Mouse (Mus musculus): Measurements from ENCODE around the gene Gda.

Gda gene

GRCm38 (mm10) chr19:21384231-21384630 lies 89.0 kb downstream of the Gda start:
- POLR2A ChIA-PET, result no interaction called here

GRCm38 (mm10) chr19:21383491-21384226 lies 89.6 kb downstream of the Gda start:
- ChIA-PET CTCF (interaction anchor here in 2 of 4 experiments (0.6 to 1.3 kb wide), 2 partner anchors 11 to 949 kb away, joined by 3 read pairs; no protein-coding TSS in a partner anchor), POLR2A (no interaction called here)

More at GRCm38 (mm10) chr19:21384231-21384630, 89.0 kb downstream of the Gda start:
- CTCF ChIA-PET, result interaction anchor here in 2 of 4 experiments (0.6 to 1.3 kb wide), 3 partner anchors 12 to 949 kb away, joined by 3 read pairs; no protein-coding TSS in a partner anchor

- CTCF ChIA-PET, result interaction anchor here in 3 of 4 experiments (0.5 to 1.1 kb wide), 3 partner anchors 9 to 366 kb away, joined by 3 to 5 read pairs (median 4); no protein-coding TSS in a partner anchor
- POLR2A ChIA-PET, result no interaction called here
These were observed 91.5 kb downstream of the Gda start for GRCm38 (mm10) chr19:21381696-21382095.

- ChIA-PET CTCF (no interaction called here), POLR2A (no interaction called here)
These were observed 94.0 kb downstream of the Gda start for GRCm38 (mm10) chr19:21379195-21379594.

- ChIA-PET CTCF (no interaction called here), POLR2A (no interaction called here)
These were observed 96.6 kb downstream of the Gda start for GRCm38 (mm10) chr19:21376445-21377218.

- CTCF ChIA-PET, result interaction anchor here (0.6 to 3.1 kb wide), 19 partner anchors 9 to 931 kb away, joined by 3 to 14 read pairs (median 5); partner anchors contain the start of gene Gda (in 1 of the 4)
These were observed 100.0 kb downstream of the Gda start for GRCm38 (mm10) chr19:21373073-21373755.

GRCm38 (mm10) chr19:21372395-21373072 lies 100.7 kb downstream of the Gda start:
- POLR2A ChIA-PET, result interaction anchor here in 1 of 4 experiments (0.8 kb wide), 1 partner anchor 781 kb away, joined by 3 read pairs; no protein-coding TSS in a partner anchor
- CTCF ChIA-PET, result interaction anchor here (0.5 to 3.1 kb wide), 11 partner anchors 10 to 932 kb away, joined by 3 to 12 read pairs (median 4); partner anchors contain the start of gene Gda (in 1 of the 4)

More at GRCm38 (mm10) chr19:21373073-21373755, 100.0 kb downstream of the Gda start:
- POLR2A ChIA-PET, result interaction anchor here in 1 of 4 experiments (0.8 kb wide), 1 partner anchor 781 kb away, joined by 3 read pairs; no protein-coding TSS in a partner anchor

GRCm38 (mm10) chr19:21371337-21371736 lies 101.9 kb downstream of the Gda start:
- ChIA-PET CTCF (interaction anchor here in 1 of 4 experiments (0.6 kb wide), 1 partner anchor 58 kb away, joined by 3 read pairs; no protein-coding TSS in a partner anchor), POLR2A (no interaction called here)

- POLR2A ChIA-PET, result no interaction called here
- CTCF ChIA-PET, result interaction anchor here in 1 of 4 experiments (0.6 kb wide), 1 partner anchor 58 kb away, joined by 3 read pairs; no protein-coding TSS in a partner anchor
These were observed 102.5 kb downstream of the Gda start for GRCm38 (mm10) chr19:21370782-21371181.

- ChIA-PET CTCF (interaction anchor here in 1 of 4 experiments (0.6 kb wide), 1 partner anchor 1547 kb away, joined by 4 read pairs; no protein-coding TSS in a partner anchor), POLR2A (no interaction called here)
These were observed 104.1 kb downstream of the Gda start for GRCm38 (mm10) chr19:21369175-21369574.

- POLR2A ChIA-PET, result no interaction called here
- CTCF ChIA-PET, result interaction anchor here in 1 of 4 experiments (0.6 kb wide), 1 partner anchor 1548 kb away, joined by 4 read pairs; no protein-coding TSS in a partner anchor
These were observed 104.7 kb downstream of the Gda start for GRCm38 (mm10) chr19:21368595-21368994.

GRCm38 (mm10) chr19:21357792-21358191 lies 115.5 kb downstream of the Gda start:
- ChIA-PET CTCF (no interaction called here), POLR2A (interaction anchor here in 1 of 4 experiments (0.6 kb wide), 1 partner anchor 355 kb away, joined by 11 read pairs; no protein-coding TSS in a partner anchor)

- CTCF ChIA-PET, result no interaction called here
- POLR2A ChIA-PET, result no interaction called here
These were observed 123.6 kb downstream of the Gda start for GRCm38 (mm10) chr19:21349634-21350033.

- POLR2A ChIA-PET, result interaction anchor here in 1 of 4 experiments (1.1 to 1.7 kb wide), 3 partner anchors 47 to 75 kb away, joined by 3 to 6 read pairs (median 4); partner anchors contain the start of gene Zfand5
- CTCF ChIA-PET, result no interaction called here
These were observed 126.6 kb downstream of the Gda start for GRCm38 (mm10) chr19:21346646-21347045.
